Mouse (Mus musculus) CH12.LX (cell line): ENCODE results near the gene Limk2. TPM values are rescaled to one million over a fixed set of nuclear protein-coding genes. Genes with fewer than 3 reads are reported as not detected.

ENCODE experiments used
- DNase-seq: peaks from one replicate; pipeline ENCODE4 v3.0.0-alpha.2; 2013; ENCODE audit errors: extremely low read depth
- H3K27ac ChIP-seq: 2 replicates; pipeline ENCODE4 v1.5.1; 2012; ENCODE audit warnings: low read depth, mild to moderate bottlenecking, control low read depth, moderate library complexity; ENCODE audit not compliant: insufficient read depth
- H3K27me3 ChIP-seq: replicated peaks from 2 replicates; pipeline ENCODE3; 2012; ENCODE audit warnings: inconsistent platforms
- H3K36me3 ChIP-seq, 2 experiments: replicated peaks in 1 of 2; 2 replicates each; pipeline versions ENCODE3 to v1.6.1; 2012; ENCODE audit warnings: inconsistent platforms in 1 of 2, low read length in 1 of 2, mild to moderate bottlenecking in 1 of 2, mixed read lengths in 1 of 2, moderate library complexity in 1 of 2; ENCODE audit not compliant: control insufficient read depth in 1 of 2, insufficient read depth in 1 of 2
- H3K4me1 ChIP-seq, 2 experiments: 2 replicates each; pipeline ENCODE4 v1.6.1; 2012; ENCODE audit warnings: inconsistent platforms in 1 of 2, moderate library complexity in 1 of 2; ENCODE audit not compliant: insufficient read depth in 2 of 2, control insufficient read depth in 1 of 2
- H3K4me2 ChIP-seq: 2 replicates; pipeline ENCODE4 v1.6.1; 2012; ENCODE audit warnings: low read depth, mild to moderate bottlenecking, control low read depth; ENCODE audit not compliant: poor library complexity, insufficient read depth, severe bottlenecking
- H3K4me3 ChIP-seq, 3 experiments: fragments of 150-350 bp in 1 of 3; sonication (generic) in 1 of 3; replicated peaks in 1 of 3; 2 replicates each; pipeline versions ENCODE3 to v1.5.1; 2011 to 2012; ENCODE audit warnings: low read depth in 2 of 3, low read length in 2 of 3, mild to moderate bottlenecking in 2 of 3, moderate library complexity in 2 of 3, control low read depth in 1 of 3, improper control_type of control experiment in 1 of 3, inconsistent platforms in 1 of 3, mixed read lengths in 1 of 3; ENCODE audit not compliant: poor library complexity in 1 of 3
- H3K79me2 ChIP-seq: replicated peaks from 2 replicates; pipeline ENCODE4 v1.6.1; 2012; ENCODE audit warnings: mild to moderate bottlenecking, moderate library complexity; ENCODE audit not compliant: control insufficient read depth, poor library complexity, insufficient read depth, severe bottlenecking; ENCODE audit errors: extremely low read depth
- H3K9ac ChIP-seq: 2 replicates; pipeline ENCODE4 v1.6.1; 2012; ENCODE audit warnings: low read depth, mild to moderate bottlenecking, control low read depth, moderate library complexity; ENCODE audit not compliant: insufficient read depth
- H3K9me3 ChIP-seq: replicated peaks from 2 replicates; pipeline ENCODE3; 2012; ENCODE audit warnings: low read length, inconsistent platforms, mixed read lengths
- CTCF ChIP-seq, 2 experiments: IDR thresholded peaks in 1 of 2; conservative IDR thresholded peaks in 1 of 2; 2 replicates each; pipeline ENCODE4 v1.5.1; 2011 to 2012; ENCODE audit warnings: low read depth in 2 of 2, low read length in 2 of 2, improper control_type of control experiment in 1 of 2, inconsistent platforms in 1 of 2, mild to moderate bottlenecking in 1 of 2, moderate library complexity in 1 of 2
- E2F4 ChIP-seq: IDR thresholded peaks from 2 replicates; pipeline ENCODE4 v1.6.1; 2011; ENCODE audit warnings: low read depth, low read length, improper control_type of control experiment; ENCODE audit not compliant: insufficient replicate concordance
- ELF1 ChIP-seq: IDR thresholded peaks from 2 replicates; pipeline ENCODE4 v1.6.1; 2014; ENCODE audit warnings: low read depth, mild to moderate bottlenecking, inconsistent platforms, low read length, improper control_type of control experiment
- ETS1 ChIP-seq: conservative IDR thresholded peaks from 2 replicates; pipeline ENCODE4 v1.6.1; 2012; ENCODE audit warnings: low read depth, mild to moderate bottlenecking, inconsistent platforms, low read length, improper control_type of control experiment, moderate library complexity
- GABPA ChIP-seq: IDR thresholded peaks from 2 replicates; pipeline ENCODE4 v1.6.1; 2012; ENCODE audit warnings: low read depth, low read length, improper control_type of control experiment, inconsistent platforms; ENCODE audit not compliant: insufficient replicate concordance
- HCFC1 ChIP-seq: IDR thresholded peaks from 2 replicates; pipeline ENCODE4 v1.6.1; 2012; ENCODE audit warnings: low read depth, mild to moderate bottlenecking, inconsistent platforms, low read length, improper control_type of control experiment
- JUND ChIP-seq: conservative IDR thresholded peaks from 2 replicates; pipeline ENCODE4 v1.6.1; 2011; ENCODE audit warnings: low read depth, low read length, improper control_type of control experiment
- MAFK ChIP-seq: IDR thresholded peaks from 2 replicates; pipeline ENCODE4 v1.6.1; 2011; ENCODE audit warnings: low read length, improper control_type of control experiment; ENCODE audit not compliant: insufficient replicate concordance
- MAX ChIP-seq: IDR thresholded peaks from 2 replicates; pipeline ENCODE4 v1.6.1; 2011; ENCODE audit warnings: low read length, improper control_type of control experiment
- MAZ ChIP-seq: IDR thresholded peaks from 2 replicates; pipeline ENCODE4 v1.6.1; 2012; ENCODE audit warnings: low read depth, mild to moderate bottlenecking, inconsistent platforms, low read length, improper control_type of control experiment, moderate library complexity
- MEF2A ChIP-seq: IDR thresholded peaks from 2 replicates; pipeline ENCODE4 v1.6.1; 2014; ENCODE audit warnings: low read depth, mild to moderate bottlenecking, inconsistent platforms, low read length, improper control_type of control experiment, borderline replicate concordance
- MYC ChIP-seq: IDR thresholded peaks from 2 replicates; pipeline ENCODE4 v1.6.1; 2011; ENCODE audit warnings: low read depth, mild to moderate bottlenecking, improper control_type of control experiment, low read length
- NELFE ChIP-seq: IDR thresholded peaks from 2 replicates; pipeline ENCODE4 v1.6.1; 2011; ENCODE audit warnings: low read depth, low read length, improper control_type of control experiment
- PAX5 ChIP-seq: IDR thresholded peaks from 2 replicates; pipeline ENCODE4 v1.6.1; 2012; ENCODE audit warnings: low read length, inconsistent platforms, mixed read lengths
- RCOR1 ChIP-seq: conservative IDR thresholded peaks from 2 replicates; pipeline ENCODE4 v1.6.1; 2012; ENCODE audit warnings: low read depth, mild to moderate bottlenecking, inconsistent platforms, low read length, improper control_type of control experiment
- SIN3A ChIP-seq: IDR thresholded peaks from 2 replicates; pipeline ENCODE4 v1.6.1; 2012; ENCODE audit warnings: low read length, improper control_type of control experiment, inconsistent platforms
- SMC3 ChIP-seq: IDR thresholded peaks from 2 replicates; pipeline ENCODE4 v1.6.1; 2011; ENCODE audit warnings: low read depth, low read length, improper control_type of control experiment
- TBP ChIP-seq: conservative IDR thresholded peaks from 2 replicates; pipeline ENCODE4 v1.6.1; 2011; ENCODE audit warnings: low read depth, low read length, improper control_type of control experiment
- TCF12 ChIP-seq: IDR thresholded peaks from 2 replicates; pipeline ENCODE4 v1.6.1; 2014; ENCODE audit warnings: low read depth, mild to moderate bottlenecking, inconsistent platforms, low read length, improper control_type of control experiment
- UBTF ChIP-seq: IDR thresholded peaks from 2 replicates; pipeline ENCODE4 v1.6.1; 2012; ENCODE audit warnings: low read depth, mild to moderate bottlenecking, inconsistent platforms, low read length, improper control_type of control experiment, moderate library complexity
- USF1 ChIP-seq: IDR thresholded peaks from 2 replicates; pipeline ENCODE4 v1.6.1; 2014; ENCODE audit warnings: low read depth, mild to moderate bottlenecking, inconsistent platforms, low read length, improper control_type of control experiment
- ZC3H11A ChIP-seq: IDR thresholded peaks from 2 replicates; pipeline ENCODE4 v1.6.1; 2012; ENCODE audit warnings: low read depth, mild to moderate bottlenecking, inconsistent platforms, low read length, improper control_type of control experiment
- ZKSCAN1 ChIP-seq: IDR thresholded peaks from 2 replicates; pipeline ENCODE4 v1.6.1; 2012; ENCODE audit warnings: low read depth, inconsistent platforms, low read length, improper control_type of control experiment, borderline replicate concordance
- ZNF384 ChIP-seq: IDR thresholded peaks from 2 replicates; pipeline ENCODE4 v1.6.1; 2012; ENCODE audit warnings: low read depth, low read length, improper control_type of control experiment, inconsistent platforms
- dilution Hi-C: fragments of 300-500 bp; cut with MboI; formaldehyde crosslinking; loops from 2 replicates; pipeline ENCODE4 v1.14.3; 2020; ENCODE audit warnings: low sequenced_read_pairs; ENCODE audit not compliant: extremely low pct_unique_long_range_greater_than_20kb, extremely low pct_ligation_motif_present
- in situ Hi-C: fragments of 300-500 bp; cut with MboI; formaldehyde crosslinking; loops from 3 replicates; pipeline ENCODE4 v1.14.3; 2019; ENCODE audit warnings: low sequenced_read_pairs, low pct_ligation_motif_present, low pct_unique_long_range_greater_than_20kb, mixed read lengths
- polyA plus RNA-seq: library from polyadenylated mRNA; unstranded; fragments of >175 nt; gene quantifications from 2 replicates; pipeline ENCODE4 v1.2.1, GENCODE M21; 2012; ENCODE audit warnings: low read depth; ENCODE audit not compliant: insufficient read length
- total RNA-seq, 2 experiments: library from RNA; depleted of rRNA; stranded (reverse); fragments of 300-350 nt in 1 of 2; fragments of >200 nt in 1 of 2; gene quantifications; 2 replicates each; pipeline ENCODE4 v1.2.3; 2012 to 2014

Gene Limk2
- total and polyA plus RNA-seq, 3 experiments = 41.5 to 64.0 (median 46.1) TPM

DNA sequence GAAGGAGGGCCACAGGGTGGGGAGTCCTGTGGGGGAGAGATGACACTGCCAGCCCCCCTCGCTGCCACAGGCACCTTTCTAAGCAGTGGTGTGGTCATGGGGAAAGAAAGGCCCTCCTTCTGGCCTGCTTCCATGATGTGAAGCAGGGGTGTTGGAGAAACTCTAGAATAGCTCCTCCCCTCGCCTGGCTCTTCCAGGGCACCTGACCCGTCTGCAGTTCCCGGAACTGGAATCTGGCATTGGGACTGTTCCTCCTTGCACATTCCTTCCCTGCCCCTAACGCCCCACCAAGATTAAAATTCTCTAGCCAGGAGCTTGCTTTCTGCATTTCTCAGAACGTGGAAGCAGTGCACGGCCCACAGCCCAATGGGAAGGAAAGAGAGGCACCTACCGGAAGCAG, 16.5 kb downstream of the Limk2 start:
- Histone ChIP-seq H3K4me1 (no peaks in the 10 kb centered on the region), H3K79me2 (peaks cover 4% of the 10 kb centered on the region; the same call in 1 of the 2 replicates), H3K9me3 (no peaks in the 10 kb centered on the region), H3K9ac (no peak overlapping the region), H3K4me3 (no peak overlapping the region), H3K4me2 (no peak overlapping the region), H3K27me3 (no peaks in the 10 kb centered on the region), H3K27ac (no peak overlapping the region), H3K36me3 (peaks cover 36 to 91% of the 10 kb centered on the region in 2 experiments)
- no peak for DNase-seq
- TF ChIP-seq SIN3A (no peak), MAX (no peak), PAX5 (no peak), GABPA (no peak), CTCF (conservative IDR thresholded peaks at IDR 0.05 in 1 of 2, IDR thresholded peaks at IDR 0.05 in 1 of 2; ENCODE audit: low read depth in 2 of 2, low read length in 2 of 2) (no peak), TCF12 (no peak), ELF1 (no peak), MEF2A (no peak), MYC (no peak), E2F4 (no peak), ZNF384 (no peak), RCOR1 (no peak), TBP (no peak), MAZ (no peak), USF1 (no peak), SMC3 (no peak), HCFC1 (no peak), JUND (no peak), ZKSCAN1 (no peak)
- dilution Hi-C loops = no loop called here
- in situ Hi-C loops = no loop called here

- H3K36me3 ChIP-seq = peaks cover 28 to 91% of the 10 kb centered on the region in 2 experiments
These were observed 18.2 kb downstream of the Limk2 start for GRCm38 (mm10) chr11:3390789-3391188.

More at GRCm38 (mm10) chr11:3390789-3391188, 18.2 kb downstream of the Limk2 start:
- TF ChIP-seq JUND = no peak
- TF ChIP-seq TBP = no peak
- TF ChIP-seq ZC3H11A = no peak
- TF ChIP-seq NELFE = no peak
- no peak for TF ChIP-seq UBTF
- no peak for TF ChIP-seq MAFK
- no peak for TF ChIP-seq ETS1
- TF ChIP-seq SIN3A = no peak
- no peak for TF ChIP-seq ELF1
- TF ChIP-seq, all 38 proteins: peak for 0
- Histone ChIP-seq H3K4me2 (no peak overlapping the region), H3K27me3 (no peaks in the 10 kb centered on the region), H3K9ac (no peak overlapping the region), H3K9me3 (no peaks in the 10 kb centered on the region), H3K27ac (no peak overlapping the region), H3K4me1 (no peaks in the 10 kb centered on the region), H3K79me2 (peaks cover 4% of the 10 kb centered on the region; the same call in 1 of the 2 replicates), H3K4me3 (no peak overlapping the region)
- dilution Hi-C loops (no loop called here), in situ Hi-C loops (no loop called here)
- no peak for DNase-seq
